Mouse (Mus musculus) erythroid progenitor cell, adult 5-6 weeks (primary cell): Measurements from ENCODE around the gene Hyal3. TPM values are rescaled to one million over a fixed set of nuclear protein-coding genes. Genes with fewer than 3 reads are reported as not detected.

Experiments
- ATAC-seq: replicated peaks from 2 replicates; pipeline ENCODE4 v1.8.0; 2016; ENCODE audit warnings: moderate number of reproducible peaks, mild to moderate bottlenecking, moderate TSS enrichment, inconsistent platforms; ENCODE audit not compliant: poor library complexity, low FRiP score, severe bottlenecking
- total RNA-seq, 2 experiments: library from RNA; stranded (forward) in 1 of 2; stranded (reverse) in 1 of 2; fragments of 150-400 nt in 1 of 2; fragments of 186-747, 209-891 nt in 1 of 2; gene quantifications; 2 replicates each; pipeline versions ENCODE4 v1.2.3 to v1.2.4; 2015 to 2017; ENCODE audit warnings: low replicate concordance in 2 of 2

The Hyal3 gene
- total RNA-seq (2015; ENCODE audit: low replicate concordance) (4.2 and 8.6 TPM in 2 replicates), total RNA-seq (2017; ENCODE audit: low replicate concordance) (0.64 TPM in 1 of 2 replicates, not detected in the other)

DNA sequence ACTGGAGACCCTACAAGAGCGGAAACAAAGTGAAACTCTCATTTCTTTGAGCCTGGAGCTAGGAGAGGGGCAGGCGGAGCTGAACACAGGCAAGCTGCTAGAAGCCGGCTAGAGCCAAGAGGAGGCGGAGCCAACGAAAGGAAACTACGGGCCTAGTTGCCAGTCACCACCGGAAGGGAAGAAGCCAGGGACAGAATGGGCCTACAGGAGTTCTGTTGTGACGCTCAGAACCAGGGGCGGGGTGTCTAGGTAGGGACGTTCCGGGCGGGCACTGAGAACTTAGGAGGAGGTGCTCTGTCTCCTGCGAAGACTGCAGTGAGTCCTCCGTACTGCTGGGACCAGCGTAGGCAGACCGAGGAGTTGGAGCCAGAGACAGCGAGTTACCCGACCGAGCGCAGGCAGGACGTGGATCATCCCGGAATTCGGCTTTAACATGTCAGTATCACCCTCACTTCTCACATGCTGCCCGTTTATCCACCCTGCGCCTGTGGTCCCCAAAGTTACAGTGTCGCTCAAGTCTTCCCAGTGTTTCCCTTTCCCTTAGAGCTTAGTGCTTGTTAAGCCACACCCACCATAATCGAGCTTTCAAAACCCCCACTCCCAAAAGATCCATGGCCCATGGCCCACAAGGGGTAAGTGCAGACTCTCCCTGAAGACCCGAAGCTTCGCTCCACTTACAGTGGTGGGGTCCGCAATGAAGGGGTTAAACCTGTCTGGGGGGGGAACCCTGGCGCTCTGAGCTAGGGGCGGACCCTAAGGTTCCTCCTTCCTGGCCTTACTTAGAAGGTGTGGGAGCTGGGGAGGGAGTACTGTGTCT is at the start of gene Hyal3:
Gene Hyal3, plus strand, starts transcription at position 318 of the 817 bp plus-strand sequence.
- ATAC-seq = peak; percentile 78

- ATAC-seq = peak; percentile 84
Measured at GRCm38 (mm10) chr9:107533791-107534407, 46.7 kb upstream of the Hyal3 start, which contains the start of gene Tmem115. Gene Tmem115 (plus strand): TSS chr9:107533945.

GRCm38 (mm10) chr9:107534408-107535202 is 46.0 kb upstream of the Hyal3 start:
- ATAC-seq = peak; percentile 64

DNA sequence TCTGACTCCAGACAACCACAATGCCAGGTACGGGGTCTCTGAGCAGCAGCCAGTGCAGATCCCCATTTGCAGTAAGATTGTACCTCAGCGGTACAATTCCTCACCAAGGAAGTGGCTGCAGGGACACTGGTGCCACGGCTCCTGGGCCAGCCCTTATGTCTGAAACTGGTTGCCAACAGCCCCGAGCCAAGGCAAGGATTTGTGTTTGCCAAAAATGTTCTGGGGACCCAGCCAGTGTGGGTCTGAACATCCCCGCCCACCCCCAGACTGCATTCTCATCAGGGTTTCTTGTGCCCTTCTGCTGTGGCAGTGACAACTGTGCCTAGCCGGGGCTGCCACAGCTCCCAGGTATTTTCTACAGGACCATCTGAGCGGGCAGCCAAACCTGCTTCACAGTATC is 42.4 kb upstream of the Hyal3 start:
- no peak for ATAC-seq

DNA sequence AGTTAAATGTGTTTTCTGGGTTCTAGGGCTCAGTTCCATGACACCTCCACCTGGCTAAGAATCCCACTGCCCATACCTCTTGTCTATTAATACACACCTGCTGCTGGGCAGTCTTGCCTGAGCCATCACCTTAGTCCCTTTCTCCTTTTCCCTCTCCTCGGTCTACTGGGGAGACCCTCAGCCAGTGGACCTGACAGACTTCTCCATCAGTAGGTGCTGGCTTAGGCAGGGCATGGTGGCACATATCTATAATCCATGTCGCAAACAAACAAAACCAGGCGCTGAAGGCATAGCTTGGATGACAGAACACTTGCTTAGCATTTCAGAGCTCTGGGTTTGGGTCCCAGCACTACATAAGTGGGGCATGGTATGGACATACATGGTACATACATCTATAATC is 41.9 kb upstream of the Hyal3 start:
- ATAC-seq = no peak

DNA sequence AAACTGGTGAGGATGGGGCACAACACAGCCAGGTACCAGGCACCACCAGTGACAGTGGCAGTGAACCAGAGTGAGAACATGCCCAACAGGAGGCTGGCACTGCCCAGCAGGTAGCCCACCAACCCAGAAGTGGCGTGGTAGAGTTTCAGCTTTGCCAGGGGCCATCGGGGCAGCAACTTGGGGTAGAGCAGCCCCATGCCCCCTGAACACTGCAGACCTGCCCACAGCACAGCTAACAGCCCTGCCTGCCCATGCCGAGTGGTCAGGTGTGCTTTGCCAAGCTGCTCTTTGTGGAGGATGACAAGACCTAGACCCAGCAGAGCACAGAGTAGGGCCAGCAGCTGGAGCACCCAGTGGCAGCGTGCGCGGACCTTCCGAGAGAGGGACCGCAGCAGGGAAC is 40.7 kb upstream of the Hyal3 start:
- no peak for ATAC-seq

GRCm38 (mm10) chr9:107540420-107540819 is 40.2 kb upstream of the Hyal3 start:
- no peak for ATAC-seq

- no peak for ATAC-seq
Measured at GRCm38 (mm10) chr9:107541005-107541404, 39.6 kb upstream of the Hyal3 start.

- peak; percentile 88 for ATAC-seq
Measured at GRCm38 (mm10) chr9:107541474-107542351, 38.9 kb upstream of the Hyal3 start, which contains the start of the genes Cyb561d2 and Nprl2. Gene Cyb561d2 (minus strand): TSS chr9:107542193. Gene Nprl2 (plus strand): TSS chr9:107542226.

- peak; percentile 21; the same call in 1 of the 2 replicates for ATAC-seq
Measured at GRCm38 (mm10) chr9:107542352-107542686, 38.3 kb upstream of the Hyal3 start.

- no peak for ATAC-seq
Measured at GRCm38 (mm10) chr9:107542721-107543120, 37.9 kb upstream of the Hyal3 start.

GRCm38 (mm10) chr9:107543299-107543698 is 37.3 kb upstream of the Hyal3 start:
- ATAC-seq = no peak

GRCm38 (mm10) chr9:107544196-107544700 is 36.4 kb upstream of the Hyal3 start:
- no peak for ATAC-seq

- ATAC-seq = no peak
Measured at GRCm38 (mm10) chr9:107544729-107545128, 35.9 kb upstream of the Hyal3 start.

DNA sequence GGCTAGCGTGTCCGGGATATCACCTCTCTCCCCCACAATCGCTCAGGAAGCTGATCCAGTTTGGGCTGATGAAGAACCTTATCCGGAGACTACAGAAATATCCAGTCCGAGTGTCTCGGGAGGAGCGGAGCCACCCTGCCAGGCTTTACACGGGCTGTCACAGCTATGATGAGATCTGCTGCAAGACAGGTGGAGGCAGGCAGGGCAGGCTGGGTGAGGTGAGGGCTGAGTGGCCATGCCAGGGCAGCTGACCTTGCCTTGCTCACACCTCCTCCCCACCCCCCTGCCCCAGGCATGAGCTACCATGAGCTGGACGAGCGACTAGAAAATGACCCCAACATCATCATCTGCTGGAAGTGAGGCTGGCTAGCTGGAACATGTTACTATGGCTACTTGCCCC is 35.4 kb upstream of the Hyal3 start:
- ATAC-seq = no peak

DNA sequence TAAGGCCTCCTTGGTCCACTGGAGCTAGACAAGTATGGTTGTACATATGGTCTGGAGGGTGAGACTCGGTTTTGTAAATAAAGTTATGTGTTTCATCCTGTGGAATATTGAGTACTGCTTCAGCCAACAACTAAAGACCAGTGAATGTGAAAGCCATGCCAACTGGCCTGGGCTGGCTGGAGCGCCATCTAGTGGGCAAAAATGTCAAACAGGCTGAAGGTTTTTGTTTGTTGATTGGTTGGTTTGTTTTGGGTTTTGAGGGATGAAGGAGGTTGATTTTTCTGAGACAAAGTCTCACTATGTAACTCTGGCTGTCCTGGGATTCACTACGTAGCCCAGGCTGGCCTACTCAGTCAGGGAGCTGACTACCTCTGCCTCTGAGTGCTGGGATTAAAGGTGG is 35.0 kb upstream of the Hyal3 start:
- ATAC-seq = no peak

DNA sequence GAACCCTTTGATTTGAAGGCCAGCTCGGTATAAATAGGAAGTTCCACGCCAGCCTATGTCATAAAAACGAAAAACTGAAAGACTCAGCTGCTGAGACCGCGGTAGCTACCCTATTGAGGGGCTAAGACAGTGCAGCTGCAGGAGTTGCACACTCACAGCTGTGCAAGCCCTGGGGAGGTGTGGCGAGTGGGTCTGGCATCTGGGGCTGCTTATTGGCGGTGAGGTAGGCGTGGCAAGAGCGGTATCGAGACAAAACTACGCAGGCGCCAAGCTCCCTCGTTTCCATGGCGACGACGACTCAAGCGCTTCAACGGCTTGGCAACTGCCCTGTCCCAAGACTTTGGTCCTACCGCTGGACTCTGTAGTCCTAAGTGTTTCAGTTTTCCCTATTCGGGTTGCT is 33.6 kb upstream of the Hyal3 start, which contains the start of gene Zmynd10:
Gene Zmynd10, plus strand, starts transcription at position 273 of the 400 bp plus-strand sequence.
- peak; percentile 70 for ATAC-seq

- ATAC-seq = no peak
Measured at GRCm38 (mm10) chr9:107547957-107548356, 32.7 kb upstream of the Hyal3 start.

DNA sequence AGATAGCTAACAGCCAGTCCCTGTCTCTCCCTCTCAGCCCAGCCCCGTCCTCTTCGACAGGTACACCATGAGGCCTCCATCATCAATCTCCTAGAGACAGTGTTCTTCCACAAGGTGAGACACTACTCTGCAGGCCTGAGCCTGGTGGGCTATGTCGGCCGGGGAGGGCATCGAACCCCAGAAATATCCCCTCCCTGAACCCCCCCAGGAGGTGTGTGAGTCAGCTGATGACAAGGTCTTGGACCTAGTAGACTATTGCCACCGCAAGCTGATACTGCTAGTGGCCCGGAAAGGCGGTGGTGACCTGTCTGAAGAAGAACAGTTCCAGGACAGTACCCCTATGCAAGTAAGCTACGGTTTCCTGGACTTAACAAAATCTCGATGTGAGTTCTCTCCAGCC is 31.8 kb upstream of the Hyal3 start:
- no peak for ATAC-seq
